ENCODE assay signal across 9 mouse cellular contexts in genomic region chr11:7199736-7200392, GRCm38 (mm10). TPM values are rescaled to one million over a fixed set of nuclear protein-coding genes. Genes with fewer than 3 reads are reported as not detected.
DNase-seq lines count a peak whose midpoint lies in the region; ATAC-seq and TF ChIP-seq lines count a peak whose summit lies in the region.
"Had no signal": no experiment of that assay in that cellular context is flagged by ENCODE, and none has a peak within 500 bp of the region (broad histone marks: within the 10 kb centered on the region; RNA-seq: fewer than 3 reads in every experiment).

No protein-coding gene starts in this region.

- no peak for ATAC-seq in liver, embryonic 12.5 days

- peak overlapping the region; percentile 40; the same call in 1 of the 2 replicates for H3K4me2 ChIP-seq in liver, embryonic 12.5 days
- H3K4me2 ChIP-seq: limb, embryonic 12.5 days had no signal

- H3K27me3 ChIP-seq in liver, embryonic 12.5 days (replicated peaks): no peaks in the 10 kb centered on the region

- H3K27ac ChIP-seq in layer of hippocampus, adult 2 months: no peak overlapping the region
- no peak overlapping the region for H3K27ac ChIP-seq in liver, embryonic 12.5 days
- H3K27ac ChIP-seq: limb, embryonic 12.5 days had no signal

- H3K36me3 ChIP-seq in liver, embryonic 12.5 days: no peaks in the 10 kb centered on the region
- H3K36me3 ChIP-seq: limb, embryonic 12.5 days had no signal

- peak; percentile 67 to 75 for DNase-seq in layer of hippocampus, adult 2 months (ENCODE audit: low spot score in 2 of 2)
- no peak for DNase-seq in layer of hippocampus, adult 9-11 months
- DNase-seq in Muller cell, postnatal 12 days (ENCODE audit: inconsistent ontology term): peak; percentile 48
- DNase-seq in brain, embryonic 14.5 days (ENCODE audit: low read depth): peak; percentile 82
- peak; percentile 6 to 27 for DNase-seq in gastrocnemius, postnatal 36 days
- peak; percentile 82 for DNase-seq in retina, postnatal 1 day
- DNase-seq in spleen, postnatal 4 days (ENCODE audit: low spot score in 2 of 2): no peak

- no peak overlapping the region for H3K4me3 ChIP-seq in layer of hippocampus, adult 2 months
- 0 out of 2 replicates have a peak overlapping the region, but pooled peaks have one; percentile 40 for H3K4me3 ChIP-seq in liver, embryonic 12.5 days
- H3K4me3 ChIP-seq: limb, embryonic 12.5 days had no signal

- TF ChIP-seq POLR2A in brain, embryonic 14.5 days (IDR thresholded peaks at IDR 0.05; ENCODE audit: borderline replicate concordance, extremely low read depth, insufficient read depth, insufficient read length, poor library complexity, severe bottlenecking): no peak

- peak; percentile 95 for TF ChIP-seq CTCF in layer of hippocampus, adult 2 months (conservative IDR thresholded peaks at IDR 0.05)
- TF ChIP-seq CTCF in brain, embryonic 14.5 days (IDR thresholded peaks at IDR 0.05; ENCODE audit: borderline replicate concordance, extremely low read depth, insufficient read depth, insufficient read length): peak; percentile 68; the same call in 1 of the 2 replicates

- H3K9ac ChIP-seq in liver, embryonic 12.5 days: no peak overlapping the region
- H3K9ac ChIP-seq: limb, embryonic 12.5 days had no signal

- WGBS in liver, embryonic 12.5 days (ENCODE audit: insufficient replicate concordance): 49% methylated on average over 14 of the region's 14 CpGs

- no peaks in the 10 kb centered on the region; the same call in 1 of the 2 replicates for H3K9me3 ChIP-seq in liver, embryonic 12.5 days (replicated peaks)
- H3K9me3 ChIP-seq: limb, embryonic 12.5 days had no signal

- H3K4me1 ChIP-seq in liver, embryonic 12.5 days: no peaks in the 10 kb centered on the region
- H3K4me1 ChIP-seq: limb, embryonic 12.5 days had no signal

- intact Hi-C loops in gastrocnemius, postnatal 36 days (cut with DNase I): no loop called here

RNA-seq across cellular contexts. Expression of gene Igfbp1, which starts 2.3 kb away (rescaled TPM):
- under 1 TPM in 1 of 2 experiments, not detected in 1; 0.23 TPM for total RNA-seq in layer of hippocampus, adult 2 months (2021)
- polyA plus RNA-seq in brain, embryonic 14.5 days (2012; rRNA removed): 0.15 and 0.22 TPM in 2 replicates
- not detected for total RNA-seq in gastrocnemius, postnatal 36 days (2021)
- 39.5 and 41.4 TPM in 2 replicates for polyA plus RNA-seq in liver, embryonic 12.5 days (2016; fragmentation: Nextera tagmentation; extraction: Ambion mirVana)

RNA-seq across cellular contexts. Expression of gene Gm11985, which starts 11.5 kb away (rescaled TPM):
- not detected for total RNA-seq in layer of hippocampus, adult 2 months (2021)
- polyA plus RNA-seq in brain, embryonic 14.5 days (2012; rRNA removed): not detected in 2 replicates
- total RNA-seq in gastrocnemius, postnatal 36 days (2021): not detected
- not detected in 2 replicates for polyA plus RNA-seq in liver, embryonic 12.5 days (2016; fragmentation: Nextera tagmentation; extraction: Ambion mirVana)
- polyA plus RNA-seq: limb, embryonic 12.5 days had no signal

RNA-seq across cellular contexts. Expression of gene Igfbp3, which starts 13.9 kb away (rescaled TPM):
- total RNA-seq in layer of hippocampus, adult 2 months (2021): 10 to 100 TPM; 10.2 to 11.1 TPM
- polyA plus RNA-seq in brain, embryonic 14.5 days (2012; rRNA removed): 22.6 and 33.6 TPM in 2 replicates
- total RNA-seq in gastrocnemius, postnatal 36 days (2021): 10 to 100 TPM; 14.3 to 15.2 TPM
- polyA plus RNA-seq in liver, embryonic 12.5 days (2016; fragmentation: Nextera tagmentation; extraction: Ambion mirVana): 42.6 and 43.2 TPM in 2 replicates

Comparison
In these comparisons a context has a peak if more than half of its experiments do, and no peak if none do; other contexts are left out.
1. DNase-seq: peak in layer of hippocampus, adult 2 months (2 of 2), Muller cell, postnatal 12 days (single experiment), brain, embryonic 14.5 days (single experiment), gastrocnemius, postnatal 36 days (2 of 2) and retina, postnatal 1 day (single experiment); none in layer of hippocampus, adult 9-11 months (single experiment) and spleen, postnatal 4 days (0 of 2).